Mouse (Mus musculus): ENCODE results near the gene Mknk1. TPM values are rescaled to one million over a fixed set of nuclear protein-coding genes. Genes with fewer than 3 reads are reported as not detected.

The Mknk1 gene
- polyA plus RNA-seq, 1 experiment from 2014 or later, result 19.6 TPM

DNA sequence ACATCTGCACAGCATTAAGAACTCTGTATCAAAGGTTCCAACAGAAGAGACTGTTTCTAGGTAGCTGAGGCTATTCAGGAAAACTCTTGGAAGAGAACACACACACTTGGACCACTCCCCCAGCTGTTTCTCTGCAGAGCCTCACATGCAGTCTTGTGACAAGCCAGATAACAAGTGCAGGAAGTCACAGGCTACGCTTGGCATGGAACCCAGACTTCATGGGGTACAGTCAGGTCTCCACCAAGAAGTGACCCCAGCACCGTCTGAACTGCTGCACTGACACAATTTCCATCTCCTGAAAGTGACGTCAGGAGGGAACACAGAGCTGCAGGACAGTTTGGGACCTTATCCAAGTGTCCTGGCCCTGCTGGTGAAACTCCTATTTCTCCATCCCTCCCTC, 17.1 kb upstream of the Mknk1 start:
- Histone ChIP-seq H3K4me3 (ENCODE audit: low read depth, low read length) (no peak overlapping the region), H3K36me3 (ENCODE audit: control insufficient read depth, insufficient read depth, low read length) (no peaks in the 10 kb centered on the region), H3K9me3 (replicated peaks; ENCODE audit: control insufficient read depth, low read length) (no peaks in the 10 kb centered on the region), H3K27ac (ENCODE audit: low read depth, low read length) (no peak overlapping the region), H3K9ac (ENCODE audit: low read length) (no peak overlapping the region), H3K4me1 (ENCODE audit: control insufficient read depth, insufficient read depth, low read length) (no peaks in the 10 kb centered on the region), H3K4me2 (ENCODE audit: low read length) (no peak overlapping the region), H3K27me3 (replicated peaks; ENCODE audit: control insufficient read depth, insufficient read depth, low read length) (no peaks in the 10 kb centered on the region)
- no peak for ATAC-seq
- DNase-seq (ENCODE audit: low spot score), result no peak
- 80% methylated on average over 3 of the region's 3 CpGs for WGBS

DNA sequence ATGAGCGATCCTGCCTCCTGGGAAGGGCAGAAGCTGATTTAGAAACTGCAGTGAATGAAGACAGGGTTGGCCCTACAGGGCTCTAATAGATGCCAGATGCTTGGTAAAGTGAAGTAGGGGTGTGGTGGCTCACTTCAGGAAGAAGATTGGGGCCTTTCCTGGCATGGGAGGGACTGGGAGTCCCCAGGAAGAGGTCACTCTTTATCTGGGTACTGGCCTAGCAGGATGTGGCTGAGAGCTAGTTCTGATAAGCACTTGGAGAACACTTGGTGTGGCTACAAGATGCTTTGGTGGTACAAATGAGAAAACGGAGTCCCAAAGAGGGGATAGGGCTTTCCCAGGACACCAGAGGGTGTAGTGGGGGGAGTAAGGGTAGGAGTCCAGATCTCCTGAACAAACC, 14.8 kb upstream of the Mknk1 start:
- H3K9ac ChIP-seq (ENCODE audit: low read length), result no peak overlapping the region
- H3K27ac ChIP-seq (ENCODE audit: low read depth, low read length), result no peak overlapping the region
- WGBS, result 87% methylated on average over 2 of the region's 2 CpGs
- no peak overlapping the region for H3K4me2 ChIP-seq (ENCODE audit: low read length)
- H3K9me3 ChIP-seq (replicated peaks; ENCODE audit: control insufficient read depth, low read length), result no peaks in the 10 kb centered on the region
- H3K36me3 ChIP-seq (ENCODE audit: control insufficient read depth, insufficient read depth, low read length), result no peaks in the 10 kb centered on the region
- H3K4me1 ChIP-seq (ENCODE audit: control insufficient read depth, insufficient read depth, low read length), result peaks cover 6% of the 10 kb centered on the region
- no peak for ATAC-seq
- H3K4me3 ChIP-seq (ENCODE audit: low read depth, low read length), result no peak overlapping the region
- DNase-seq (ENCODE audit: low spot score), result no peak
- H3K27me3 ChIP-seq (replicated peaks; ENCODE audit: control insufficient read depth, insufficient read depth, low read length), result no peaks in the 10 kb centered on the region

DNA sequence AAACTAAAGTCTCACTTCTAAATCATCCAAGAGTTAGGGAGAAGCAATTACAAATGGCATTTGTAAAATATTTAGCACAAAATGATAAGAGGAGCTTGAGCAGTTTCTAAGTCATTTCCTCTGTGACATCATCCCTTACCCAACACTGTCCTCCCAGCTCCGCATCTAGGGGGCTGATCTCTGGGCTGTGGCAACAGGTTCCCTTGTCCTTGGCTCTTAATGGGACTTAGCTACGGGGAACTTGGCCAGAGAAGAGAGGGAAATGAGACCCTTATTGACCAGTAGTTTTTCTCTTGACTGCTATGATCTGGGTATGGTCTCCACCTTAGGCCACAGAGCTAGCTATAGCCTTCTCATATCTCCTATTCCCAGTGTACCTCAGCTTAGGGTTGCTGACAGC, 13.7 kb upstream of the Mknk1 start:
- no peak overlapping the region for H3K27ac ChIP-seq (ENCODE audit: low read depth, low read length)
- H3K4me1 ChIP-seq (ENCODE audit: control insufficient read depth, insufficient read depth, low read length), result peaks cover 6% of the 10 kb centered on the region
- no peaks in the 10 kb centered on the region for H3K36me3 ChIP-seq (ENCODE audit: control insufficient read depth, insufficient read depth, low read length)
- no peaks in the 10 kb centered on the region for H3K27me3 ChIP-seq (replicated peaks; ENCODE audit: control insufficient read depth, insufficient read depth, low read length)
- 80% methylated on average over 2 of the region's 2 CpGs for WGBS
- no peak overlapping the region for H3K4me2 ChIP-seq (ENCODE audit: low read length)
- no peaks in the 10 kb centered on the region for H3K9me3 ChIP-seq (replicated peaks; ENCODE audit: control insufficient read depth, low read length)
- no peak for DNase-seq (ENCODE audit: low spot score)
- ATAC-seq, result no peak
- H3K9ac ChIP-seq (ENCODE audit: low read length), result no peak overlapping the region
- H3K4me3 ChIP-seq (ENCODE audit: low read depth, low read length), result no peak overlapping the region

DNA sequence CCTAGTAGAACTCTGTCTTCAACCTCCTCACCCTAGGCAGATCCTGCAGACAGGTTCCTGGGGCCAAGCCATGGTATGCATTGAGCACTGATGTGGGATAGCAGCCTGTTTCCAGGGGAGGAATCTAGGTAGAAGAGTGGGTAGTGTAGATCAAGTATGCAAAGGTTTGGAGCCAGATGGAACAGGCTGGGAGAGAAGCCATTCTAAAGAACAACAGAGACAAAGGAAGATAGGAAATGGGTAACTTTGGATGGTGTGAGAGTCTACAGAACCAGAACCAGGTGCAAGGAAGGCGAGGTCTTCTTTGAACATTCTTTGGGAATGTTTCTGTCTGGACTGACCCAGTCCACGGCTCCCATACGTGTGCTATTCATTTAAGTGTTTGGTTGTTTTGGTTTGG, 11.9 kb upstream of the Mknk1 start:
- H3K4me2 ChIP-seq (ENCODE audit: low read length), result peak overlapping the region; percentile 85; the same call in 1 of the 2 replicates
- DNase-seq (ENCODE audit: low spot score) (no peak), ATAC-seq (no peak)
- H3K9ac ChIP-seq (ENCODE audit: low read length), result no peak overlapping the region
- H3K9me3 ChIP-seq (replicated peaks; ENCODE audit: control insufficient read depth, low read length), result no peaks in the 10 kb centered on the region
- no peak overlapping the region for H3K4me3 ChIP-seq (ENCODE audit: low read depth, low read length)
- WGBS, result 73% methylated on average over 3 of the region's 3 CpGs
- H3K4me1 ChIP-seq (ENCODE audit: control insufficient read depth, insufficient read depth, low read length), result peaks cover 6% of the 10 kb centered on the region
- no peaks in the 10 kb centered on the region for H3K36me3 ChIP-seq (ENCODE audit: control insufficient read depth, insufficient read depth, low read length)
- no peaks in the 10 kb centered on the region for H3K27me3 ChIP-seq (replicated peaks; ENCODE audit: control insufficient read depth, insufficient read depth, low read length)
- no peak overlapping the region for H3K27ac ChIP-seq (ENCODE audit: low read depth, low read length)

DNA sequence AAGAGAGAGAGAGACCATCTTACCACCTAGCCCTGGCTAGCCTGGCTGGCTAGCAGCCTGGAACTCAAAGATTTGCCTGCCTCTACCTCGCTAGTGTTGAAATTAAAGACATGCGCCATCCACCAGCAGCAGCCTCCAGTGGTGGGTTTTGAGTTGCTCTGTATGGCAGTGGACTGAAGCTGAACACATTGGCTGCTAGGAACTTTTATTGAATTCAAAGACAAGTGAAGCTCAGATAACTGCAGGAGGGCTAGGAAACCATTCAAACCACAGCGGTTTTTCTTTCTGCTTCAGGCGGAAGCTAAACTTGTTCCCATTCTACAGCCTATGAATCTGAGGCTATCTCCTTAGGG, 11.5 kb upstream of the Mknk1 start:
- peaks cover 6% of the 10 kb centered on the region for H3K4me1 ChIP-seq (ENCODE audit: control insufficient read depth, insufficient read depth, low read length)
- no peaks in the 10 kb centered on the region for H3K27me3 ChIP-seq (replicated peaks; ENCODE audit: control insufficient read depth, insufficient read depth, low read length)
- H3K36me3 ChIP-seq (ENCODE audit: control insufficient read depth, insufficient read depth, low read length), result no peaks in the 10 kb centered on the region
- H3K9ac ChIP-seq (ENCODE audit: low read length), result peak overlapping the region; percentile 75
- 2% methylated on average over 4 of the region's 4 CpGs for WGBS
- DNase-seq (ENCODE audit: low spot score) (no peak), ATAC-seq (peak; percentile 30)
- no peaks in the 10 kb centered on the region for H3K9me3 ChIP-seq (replicated peaks; ENCODE audit: control insufficient read depth, low read length)
- H3K27ac ChIP-seq (ENCODE audit: low read depth, low read length), result peak overlapping the region; percentile 14; the same call in 1 of the 2 replicates
- peak overlapping the region; percentile 85 for H3K4me3 ChIP-seq (ENCODE audit: low read depth, low read length)
- H3K4me2 ChIP-seq (ENCODE audit: low read length), result peak overlapping the region; percentile 85

DNA sequence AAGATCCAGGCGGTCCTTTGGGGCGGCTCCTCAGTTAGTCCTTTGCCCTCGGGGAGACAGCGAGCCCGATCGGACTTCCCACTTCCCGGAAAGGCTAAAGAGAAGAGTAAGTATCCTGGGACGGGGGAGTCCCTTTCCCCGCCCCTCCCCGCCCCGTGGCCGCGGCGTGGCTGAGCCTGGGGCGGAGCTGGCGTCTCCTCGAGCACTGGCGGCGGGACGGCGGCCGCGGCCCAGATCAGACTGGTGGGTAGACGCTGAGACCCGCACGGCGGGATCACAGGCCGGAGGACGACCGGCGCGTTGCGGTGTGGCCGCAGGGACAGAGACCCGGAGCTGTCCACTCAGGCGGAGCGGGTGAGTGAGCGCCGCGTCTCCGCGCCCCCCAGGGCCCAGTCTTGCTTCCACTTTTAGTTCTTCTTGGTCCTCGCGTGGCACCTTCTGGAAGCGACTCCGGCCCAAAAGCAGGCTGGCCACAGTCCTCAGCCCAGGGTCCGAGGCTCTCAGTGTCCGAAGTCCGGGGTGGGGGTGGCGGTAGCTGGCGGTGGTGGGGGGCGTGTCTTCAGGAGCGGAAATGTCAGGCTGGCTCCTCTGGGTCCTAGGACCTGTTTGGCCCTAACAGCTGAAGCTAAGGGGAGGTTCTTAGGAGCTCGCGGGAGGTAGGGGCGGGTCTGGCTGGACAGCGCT, 11.0 kb upstream of the Mknk1 start, which contains the start of gene Mob3c:
Gene Mob3c (plus strand): TSS at position 205 of the 684 bp plus-strand sequence.
- Histone ChIP-seq H3K27me3 (replicated peaks; ENCODE audit: control insufficient read depth, insufficient read depth, low read length) (no peaks in the 10 kb centered on the region), H3K4me2 (ENCODE audit: low read length) (peak within 1 kb of the TSS; percentile 85), H3K27ac (ENCODE audit: low read depth, low read length) (peak within 1 kb of the TSS; percentile 14; the same call in 1 of the 2 replicates), H3K9ac (ENCODE audit: low read length) (peak within 1 kb of the TSS; percentile 75), H3K4me3 (ENCODE audit: low read depth, low read length) (peak within 1 kb of the TSS; percentile 85), H3K36me3 (ENCODE audit: control insufficient read depth, insufficient read depth, low read length) (no peaks in the 10 kb centered on the region), H3K9me3 (replicated peaks; ENCODE audit: control insufficient read depth, low read length) (no peaks in the 10 kb centered on the region), H3K4me1 (ENCODE audit: control insufficient read depth, insufficient read depth, low read length) (peaks cover 6% of the 10 kb centered on the region)
- under 1% methylated on average over 49 of the region's 57 CpGs for WGBS
- DNase-seq (ENCODE audit: low spot score), result peak; percentile 75
- ATAC-seq, result peak; percentile 90

DNA sequence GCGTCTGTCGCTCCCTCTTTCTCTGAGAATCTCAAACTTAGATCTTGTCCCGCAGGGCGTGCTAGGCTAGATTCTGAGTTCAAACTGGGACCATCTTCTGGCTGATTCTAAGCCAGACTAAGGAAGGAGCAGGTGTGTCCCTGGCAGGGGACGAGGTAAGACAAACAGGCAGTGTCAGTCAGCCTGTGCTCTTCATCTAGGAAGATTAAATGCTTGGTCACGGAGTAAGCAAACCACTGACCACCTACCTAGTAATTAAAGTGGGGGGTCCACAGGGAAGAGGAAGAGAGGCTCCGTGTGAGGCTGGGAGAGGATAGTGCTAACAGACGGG, 10.5 kb upstream of the Mknk1 start:
- H3K4me2 ChIP-seq (ENCODE audit: low read length), result peak overlapping the region; percentile 85

DNA sequence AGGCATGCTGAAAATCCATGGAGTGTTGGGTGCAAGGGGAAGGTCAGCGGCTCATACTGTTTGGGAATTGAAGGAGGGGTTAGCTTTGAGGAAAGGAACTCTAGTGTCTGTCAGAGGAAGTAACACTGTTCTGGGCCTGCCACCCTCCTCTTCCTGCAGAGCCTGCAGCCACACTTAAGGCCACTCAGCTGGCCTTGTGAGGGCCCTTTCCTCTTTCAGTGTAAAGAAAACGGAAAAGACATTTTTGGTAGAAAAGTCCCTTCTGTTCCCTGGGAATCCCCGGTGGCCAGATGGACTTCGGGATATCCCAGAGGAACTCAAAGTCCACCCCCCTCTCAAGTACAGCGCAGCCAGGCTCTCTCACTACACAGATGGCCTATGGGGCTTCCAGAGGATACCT, 8.5 kb upstream of the Mknk1 start:
- H3K9ac ChIP-seq (ENCODE audit: low read length), result no peak overlapping the region
- no peaks in the 10 kb centered on the region for H3K36me3 ChIP-seq (ENCODE audit: control insufficient read depth, insufficient read depth, low read length)
- H3K4me3 ChIP-seq (ENCODE audit: low read depth, low read length), result no peak overlapping the region
- H3K27ac ChIP-seq (ENCODE audit: low read depth, low read length), result no peak overlapping the region
- no peak for ATAC-seq
- no peaks in the 10 kb centered on the region for H3K27me3 ChIP-seq (replicated peaks; ENCODE audit: control insufficient read depth, insufficient read depth, low read length)
- WGBS, result 81% methylated on average over 5 of the region's 5 CpGs
- H3K4me2 ChIP-seq (ENCODE audit: low read length), result no peak overlapping the region
- H3K4me1 ChIP-seq (ENCODE audit: control insufficient read depth, insufficient read depth, low read length), result peaks cover 6% of the 10 kb centered on the region
- no peaks in the 10 kb centered on the region for H3K9me3 ChIP-seq (replicated peaks; ENCODE audit: control insufficient read depth, low read length)
- DNase-seq (ENCODE audit: low spot score), result no peak

More for the DNA sequence above, 10.5 kb upstream of the Mknk1 start:
- Histone ChIP-seq H3K27me3 (replicated peaks; ENCODE audit: control insufficient read depth, insufficient read depth, low read length) (no peaks in the 10 kb centered on the region), H3K36me3 (ENCODE audit: control insufficient read depth, insufficient read depth, low read length) (no peaks in the 10 kb centered on the region), H3K9ac (ENCODE audit: low read length) (peak overlapping the region; percentile 75; the same call in 1 of the 2 replicates), H3K4me1 (ENCODE audit: control insufficient read depth, insufficient read depth, low read length) (peaks cover 6% of the 10 kb centered on the region), H3K4me3 (ENCODE audit: low read depth, low read length) (peak overlapping the region; percentile 85), H3K27ac (ENCODE audit: low read depth, low read length) (no peak overlapping the region), H3K9me3 (replicated peaks; ENCODE audit: control insufficient read depth, low read length) (no peaks in the 10 kb centered on the region)
- no peak for DNase-seq (ENCODE audit: low spot score)
- 8% methylated on average over 8 of the region's 8 CpGs for WGBS
- no peak; the same call in none of the 2 replicates for ATAC-seq

DNA sequence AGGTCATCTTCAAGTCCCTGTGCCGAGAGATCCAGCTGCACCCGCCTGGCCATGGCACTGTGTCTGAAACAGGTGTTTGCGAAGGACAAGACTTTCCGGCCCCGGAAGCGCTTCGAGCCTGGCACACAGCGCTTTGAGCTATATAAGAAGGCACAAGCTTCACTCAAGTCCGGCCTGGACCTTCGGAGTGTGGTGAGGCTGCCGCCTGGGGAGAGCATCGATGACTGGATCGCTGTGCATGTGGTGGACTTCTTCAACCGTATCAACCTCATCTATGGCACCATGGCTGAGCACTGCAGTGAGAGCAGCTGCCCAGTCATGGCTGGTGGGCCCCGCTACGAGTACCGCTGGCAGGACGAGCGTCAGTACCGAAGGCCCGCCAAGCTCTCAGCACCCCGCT, 7.8 kb upstream of the Mknk1 start:
- Histone ChIP-seq H3K9me3 (replicated peaks; ENCODE audit: control insufficient read depth, low read length) (no peaks in the 10 kb centered on the region), H3K4me3 (ENCODE audit: low read depth, low read length) (no peak overlapping the region), H3K36me3 (ENCODE audit: control insufficient read depth, insufficient read depth, low read length) (no peaks in the 10 kb centered on the region), H3K27ac (ENCODE audit: low read depth, low read length) (no peak overlapping the region), H3K4me2 (ENCODE audit: low read length) (no peak overlapping the region), H3K4me1 (ENCODE audit: control insufficient read depth, insufficient read depth, low read length) (peaks cover 6% of the 10 kb centered on the region), H3K27me3 (replicated peaks; ENCODE audit: control insufficient read depth, insufficient read depth, low read length) (no peaks in the 10 kb centered on the region), H3K9ac (ENCODE audit: low read length) (no peak overlapping the region)
- ATAC-seq (no peak), DNase-seq (ENCODE audit: low spot score) (no peak)
- WGBS, result 94% methylated on average over 22 of the region's 22 CpGs

Data from forebrain, embryonic 14.5 days (tissue).